Mouse (Mus musculus): ENCODE measurements around the gene Ppp1r16b. TPM values are rescaled to one million over a fixed set of nuclear protein-coding genes. Genes with fewer than 3 reads are reported as not detected.

Gene Ppp1r16b
- polyA plus RNA-seq (2012; rRNA removed) = 0.48 and 0.60 TPM in 2 replicates

DNA sequence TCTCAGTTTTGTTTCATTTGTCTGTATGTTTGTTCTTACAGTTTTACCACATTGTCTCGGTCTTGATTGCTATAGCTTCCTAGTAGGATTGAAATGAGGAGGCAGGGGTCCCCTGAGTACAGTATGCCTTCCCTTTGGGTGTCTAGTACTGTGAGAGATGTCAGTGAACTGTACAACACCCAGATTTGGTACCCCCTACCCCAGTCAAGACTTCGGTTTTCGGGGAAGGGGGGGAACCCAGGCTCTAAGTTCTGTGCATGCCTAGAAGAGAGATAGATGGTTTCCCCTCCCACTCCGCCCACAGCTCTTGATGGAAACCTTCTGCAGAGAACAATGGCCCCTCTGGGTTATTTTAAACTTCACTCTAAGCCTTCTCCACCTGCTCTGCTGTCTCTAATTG lies at the start of gene Ppp1r16b:
Ppp1r16b (plus strand) TSS at position 301 of the 400 bp plus-strand sequence.

DNA sequence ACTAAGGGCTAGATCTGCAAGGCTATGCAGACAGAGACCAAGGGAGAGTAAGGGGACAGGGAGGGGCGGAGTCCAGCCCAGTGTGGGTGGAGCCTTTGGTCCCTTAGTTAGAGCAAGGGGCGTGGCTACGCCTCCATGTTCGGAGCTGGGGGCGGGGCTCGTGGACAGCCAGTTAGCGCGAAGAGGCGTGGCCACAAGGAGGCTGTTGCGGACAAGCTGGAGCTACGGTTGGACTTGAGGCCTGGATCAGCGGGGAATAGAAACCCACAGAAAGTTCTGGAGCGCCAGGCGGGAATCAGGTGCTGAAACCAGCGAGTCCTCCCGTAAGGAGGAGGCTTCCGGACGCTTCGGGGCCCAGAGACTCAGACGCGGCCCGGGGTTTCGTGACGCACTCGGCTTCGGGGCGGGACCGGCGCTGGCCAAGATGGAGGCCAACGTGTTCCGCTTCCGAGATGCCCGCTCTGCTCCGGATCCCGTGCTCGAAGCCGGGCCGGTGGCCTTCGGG lies 40.4 kb upstream of the Ppp1r16b start, which contains the start of gene Actr5:
Actr5 (plus strand) TSS at position 171 of the 505 bp plus-strand sequence.

DNA sequence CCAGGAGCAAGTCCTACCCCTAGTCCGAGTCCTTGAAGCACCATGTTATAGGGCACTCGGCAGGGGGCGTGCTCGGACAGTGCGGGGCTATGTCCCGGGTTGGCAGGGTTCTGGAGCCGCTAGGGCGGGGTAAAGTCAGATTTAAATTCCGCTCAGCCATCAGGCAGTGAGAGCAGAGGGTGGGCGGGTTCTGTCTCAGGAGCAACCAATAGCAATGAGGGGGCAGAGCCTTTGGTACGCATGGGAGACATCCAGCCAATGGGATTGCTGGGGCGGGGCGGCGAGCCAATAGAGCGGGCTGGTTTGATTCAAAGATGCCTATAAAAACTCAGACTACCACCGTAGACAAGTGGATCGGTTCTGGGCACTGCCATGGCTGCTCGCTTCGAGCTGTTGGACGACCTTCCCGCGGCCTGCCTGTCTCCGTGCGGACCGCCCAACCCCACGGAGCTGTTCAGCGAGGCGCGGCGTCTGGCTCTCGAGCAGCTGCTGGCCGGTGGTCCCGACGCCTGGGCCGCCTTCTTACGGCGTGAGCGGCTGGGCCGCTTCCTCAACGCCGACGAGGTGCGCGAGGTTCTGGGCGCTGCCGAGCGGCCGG lies 102.6 kb downstream of the Ppp1r16b start, which contains the start of gene Fam83d:
Fam83d (plus strand) TSS at position 352 of the 598 bp plus-strand sequence.

DNA sequence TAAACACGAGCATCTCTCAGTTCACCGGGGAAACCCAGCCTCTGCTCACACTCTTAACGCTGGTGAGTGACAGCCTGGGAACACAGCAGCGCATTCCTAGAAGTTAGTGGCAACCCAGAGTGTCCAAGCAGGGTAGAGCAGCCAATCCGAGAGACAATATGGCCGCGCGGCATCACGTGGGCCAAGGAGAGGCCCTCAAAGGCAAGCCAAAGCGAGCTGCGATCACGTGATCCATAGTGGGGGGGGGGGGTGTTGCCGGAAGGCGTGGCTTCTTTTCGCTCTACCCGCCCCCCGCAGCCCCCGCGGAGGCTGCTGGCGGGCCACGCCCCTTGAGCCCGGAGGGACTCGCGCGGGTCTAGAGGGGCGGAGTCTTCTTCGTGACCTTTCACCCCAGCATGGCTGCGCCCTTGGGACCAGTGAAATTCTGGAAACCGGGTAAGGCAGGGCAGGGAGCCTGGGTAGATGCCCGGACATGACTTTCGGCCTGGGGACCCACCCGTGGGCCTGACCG lies 129.4 kb downstream of the Ppp1r16b start, which contains the start of gene Dhx35:
Dhx35 (plus strand) TSS at position 314 of the 511 bp plus-strand sequence.

Other genes with a start within 250 kb of the Ppp1r16b start
- gene Adig, start 162.8 kb upstream of the Ppp1r16b start, polyA plus RNA-seq (2012; rRNA removed) = 1.1 and 4.1 TPM in 2 replicates
- gene Arhgap40, start 152.6 kb upstream of the Ppp1r16b start, polyA plus RNA-seq (2012; rRNA removed) = 4.5 and 6.2 TPM in 2 replicates
- gene Slc32a1, start 54.6 kb upstream of the Ppp1r16b start, polyA plus RNA-seq (2012; rRNA removed) = not detected in 2 replicates
- 3.5 and 4.2 TPM in 2 replicates for gene Actr5, start 40.5 kb upstream of the Ppp1r16b start, polyA plus RNA-seq (2012; rRNA removed)
- gene Fam83d, start 102.7 kb downstream of the Ppp1r16b start, polyA plus RNA-seq (2012; rRNA removed) = 15.7 and 37.4 TPM in 2 replicates
- gene Dhx35, start 129.4 kb downstream of the Ppp1r16b start, polyA plus RNA-seq (2012; rRNA removed) = 6.5 TPM in 2 replicates

Measured in stomach, adult 2 months (tissue).